Mouse (Mus musculus): ENCODE results near the gene Tdrd9. TPM values are rescaled to one million over a fixed set of nuclear protein-coding genes. Genes with fewer than 3 reads are reported as not detected.

Tdrd9 gene
- 0.21 and 0.34 TPM in 2 replicates for polyA plus RNA-seq (2014; fragmentation: Nextera tagmentation; extraction: Ambion mirVana)

DNA sequence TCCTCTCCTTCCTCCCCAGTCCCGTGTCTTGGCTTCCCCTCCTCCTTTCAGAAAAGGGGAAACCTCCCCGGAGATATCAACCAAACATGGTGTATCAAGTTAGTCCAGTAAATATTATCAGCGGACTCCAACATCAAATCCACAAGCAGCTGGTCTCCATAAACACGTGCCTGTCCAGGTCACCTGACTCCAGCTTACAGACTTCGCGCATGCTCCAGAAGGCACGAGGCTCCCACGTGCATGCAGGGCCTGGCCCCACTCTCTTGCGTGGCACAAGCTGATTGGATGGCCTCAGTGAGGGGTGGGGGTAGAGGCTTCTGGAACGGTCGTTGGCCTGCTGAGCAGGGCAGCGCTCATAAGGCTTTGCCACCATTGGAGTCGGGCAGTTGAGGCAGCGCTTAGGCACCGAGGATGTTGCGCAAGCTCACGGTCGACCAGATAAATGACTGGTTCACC is at the start of gene Tdrd9:
Gene Tdrd9 (plus strand): TSS at position 329 of the 456 bp plus-strand sequence.
- H3K36me3 ChIP-seq (ENCODE audit: control insufficient read depth, insufficient read depth, low read length) = no peaks in the 10 kb centered on the region

DNA sequence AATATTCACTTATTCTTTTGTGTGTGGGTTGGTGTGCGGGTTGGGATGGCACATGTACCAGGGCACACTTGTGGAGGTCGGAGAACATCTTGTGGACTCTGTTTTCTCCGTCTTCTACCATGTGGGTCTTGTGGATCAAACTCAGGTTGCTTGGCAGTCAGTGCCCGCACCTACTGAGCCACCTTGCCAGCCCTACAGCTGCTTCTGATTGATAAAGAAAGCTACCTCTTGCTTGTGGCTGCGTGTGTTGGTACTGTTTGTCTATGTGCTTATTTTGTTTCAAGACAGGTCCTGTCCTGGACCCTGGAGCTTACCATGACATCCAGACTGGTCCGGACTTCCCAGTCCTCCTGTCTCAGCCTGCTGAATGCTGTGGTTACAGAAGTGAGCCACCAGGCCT is 48.2 kb upstream of the Tdrd9 start:
- H3K27ac ChIP-seq (replicated peaks; ENCODE audit: low read depth, low read length) = no peak overlapping the region
- no peak overlapping the region for H3K9ac ChIP-seq (ENCODE audit: low read depth, low read length)
- H3K9me3 ChIP-seq (ENCODE audit: control insufficient read depth, low read length) = no peaks in the 10 kb centered on the region
- no peaks in the 10 kb centered on the region for H3K27me3 ChIP-seq (replicated peaks; ENCODE audit: control insufficient read depth, insufficient read depth, low read length)
- no peak overlapping the region for H3K4me3 ChIP-seq (ENCODE audit: low read depth, low read length)
- H3K4me1 ChIP-seq (ENCODE audit: control insufficient read depth, insufficient read depth, low read length) = peaks cover 9% of the 10 kb centered on the region
- no peak for DNase-seq (ENCODE audit: low spot score)
- WGBS = 87% methylated on average over 6 of the region's 6 CpGs
- no peak overlapping the region for H3K4me2 ChIP-seq (ENCODE audit: low read depth, low read length)
- no peaks in the 10 kb centered on the region for H3K36me3 ChIP-seq (ENCODE audit: control insufficient read depth, insufficient read depth, low read length)
- ATAC-seq (ENCODE audit: low read depth) = no peak

More for the DNA sequence above, at the start of gene Tdrd9:
- ATAC-seq (ENCODE audit: low read depth) (no peak), DNase-seq (ENCODE audit: low spot score) (no peak)
- Histone ChIP-seq H3K9ac (ENCODE audit: low read depth, low read length) (no peak within 1 kb of the TSS), H3K4me1 (ENCODE audit: control insufficient read depth, insufficient read depth, low read length) (peaks cover under 1% of the 10 kb centered on the region; the same call in 1 of the 2 replicates), H3K4me3 (ENCODE audit: low read depth, low read length) (no peak within 1 kb of the TSS), H3K27ac (replicated peaks; ENCODE audit: low read depth, low read length) (no peak within 1 kb of the TSS), H3K9me3 (ENCODE audit: control insufficient read depth, low read length) (no peaks in the 10 kb centered on the region), H3K4me2 (ENCODE audit: low read depth, low read length) (no peak within 1 kb of the TSS), H3K27me3 (replicated peaks; ENCODE audit: control insufficient read depth, insufficient read depth, low read length) (no peaks in the 10 kb centered on the region)
- 85% methylated on average over 18 of the region's 18 CpGs for WGBS

DNA sequence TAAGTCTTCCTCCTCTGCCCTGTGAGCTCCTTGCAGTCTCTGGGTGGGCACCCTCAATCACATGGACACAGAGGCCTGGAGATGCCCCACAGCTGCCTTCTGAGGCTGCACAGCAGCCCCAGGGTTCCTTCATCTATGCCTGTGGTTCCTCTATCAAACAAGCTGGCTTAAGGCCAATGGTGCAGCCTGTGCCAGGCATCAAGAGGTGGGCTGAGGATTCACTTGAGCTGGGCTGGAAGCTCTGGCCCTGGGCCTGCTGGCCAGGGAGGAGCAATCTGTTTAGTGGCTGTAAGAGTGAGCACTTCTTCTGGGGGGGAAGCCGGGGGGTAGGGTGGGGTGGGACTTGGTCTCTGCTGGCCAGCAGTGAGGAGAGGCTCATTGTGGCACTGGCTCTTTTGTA is 44.0 kb upstream of the Tdrd9 start:
- 71% methylated on average over 1 of the region's 1 CpGs for WGBS
- peak; percentile 51 for DNase-seq (ENCODE audit: low spot score)
- H3K36me3 ChIP-seq (ENCODE audit: control insufficient read depth, insufficient read depth, low read length) = no peaks in the 10 kb centered on the region
- H3K4me2 ChIP-seq (ENCODE audit: low read depth, low read length) = no peak overlapping the region
- no peak for ATAC-seq (ENCODE audit: low read depth)
- no peak overlapping the region for H3K9ac ChIP-seq (ENCODE audit: low read depth, low read length)
- H3K27me3 ChIP-seq (replicated peaks; ENCODE audit: control insufficient read depth, insufficient read depth, low read length) = no peaks in the 10 kb centered on the region
- H3K27ac ChIP-seq (replicated peaks; ENCODE audit: low read depth, low read length) = no peak overlapping the region
- H3K4me1 ChIP-seq (ENCODE audit: control insufficient read depth, insufficient read depth, low read length) = peaks cover 9% of the 10 kb centered on the region
- no peaks in the 10 kb centered on the region for H3K9me3 ChIP-seq (ENCODE audit: control insufficient read depth, low read length)
- H3K4me3 ChIP-seq (ENCODE audit: low read depth, low read length) = no peak overlapping the region

DNA sequence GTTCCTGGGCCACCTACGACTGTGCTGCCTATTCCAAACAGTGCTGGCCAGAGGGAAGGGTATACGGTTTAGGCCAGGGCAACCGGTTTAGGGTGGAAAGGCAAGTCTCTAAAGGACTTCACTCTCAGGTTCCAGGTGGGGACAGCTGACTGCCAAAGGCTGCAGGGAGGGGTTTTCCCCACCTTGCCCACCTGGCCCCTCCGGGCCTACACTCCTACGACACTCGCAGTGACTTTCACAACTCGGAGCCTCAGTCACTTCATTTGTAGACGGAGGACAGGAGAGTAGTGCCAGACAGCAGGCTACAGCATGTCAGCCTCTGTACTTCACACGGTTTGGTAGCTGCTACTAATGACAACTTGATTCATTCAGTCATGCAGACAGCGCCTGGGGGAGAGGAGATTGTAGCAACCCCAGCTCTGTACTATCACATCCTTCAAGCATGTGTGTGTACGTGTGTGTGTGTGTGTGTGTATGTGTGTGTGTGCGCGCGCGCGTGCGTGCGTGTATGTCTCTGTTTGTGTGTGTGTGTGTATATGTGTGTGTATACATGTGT is 42.9 kb upstream of the Tdrd9 start:
- Histone ChIP-seq H3K9me3 (ENCODE audit: control insufficient read depth, low read length) (no peaks in the 10 kb centered on the region), H3K27me3 (replicated peaks; ENCODE audit: control insufficient read depth, insufficient read depth, low read length) (no peaks in the 10 kb centered on the region), H3K4me1 (ENCODE audit: control insufficient read depth, insufficient read depth, low read length) (peaks cover 18% of the 10 kb centered on the region), H3K9ac (ENCODE audit: low read depth, low read length) (no peak overlapping the region), H3K4me3 (ENCODE audit: low read depth, low read length) (no peak overlapping the region), H3K36me3 (ENCODE audit: control insufficient read depth, insufficient read depth, low read length) (no peaks in the 10 kb centered on the region), H3K27ac (replicated peaks; ENCODE audit: low read depth, low read length) (no peak overlapping the region), H3K4me2 (ENCODE audit: low read depth, low read length) (no peak overlapping the region)
- WGBS = 74% methylated on average over 18 of the region's 18 CpGs
- DNase-seq (ENCODE audit: low spot score) = peak; percentile 78
- peak; percentile 68; the same call in 1 of the 2 replicates for ATAC-seq (ENCODE audit: low read depth)

DNA sequence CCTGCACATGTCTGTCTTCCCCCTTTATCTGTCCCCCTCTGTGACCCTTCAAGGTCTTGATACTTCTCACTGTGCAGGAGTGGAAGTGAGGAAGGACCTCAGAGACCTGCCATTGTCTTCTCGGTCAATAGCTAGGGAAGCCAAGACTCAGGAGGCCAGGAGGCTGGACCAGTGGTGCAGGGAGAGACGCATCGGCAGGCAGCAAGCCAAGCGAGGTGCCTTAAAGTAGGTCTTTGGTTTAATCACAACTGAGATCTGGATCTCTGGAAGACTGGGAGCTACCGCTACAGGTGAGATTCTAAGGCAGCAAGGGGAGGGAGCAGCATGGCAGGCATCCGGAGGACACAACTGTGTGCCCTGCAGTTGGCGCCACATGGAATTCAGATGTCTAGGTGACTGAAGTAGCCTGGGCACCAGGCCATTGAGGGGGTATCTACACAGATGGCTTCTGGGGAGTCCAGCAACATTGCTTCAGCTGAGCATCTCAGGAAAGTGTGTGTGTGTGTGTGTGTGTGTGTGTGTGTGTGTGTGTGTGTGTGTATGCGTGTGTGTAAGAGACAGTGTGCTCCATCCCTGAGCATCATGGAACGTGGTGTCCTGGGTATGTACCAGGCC is 39.8 kb upstream of the Tdrd9 start:
- 83% methylated on average over 8 of the region's 9 CpGs for WGBS
- Histone ChIP-seq H3K36me3 (ENCODE audit: control insufficient read depth, insufficient read depth, low read length) (no peaks in the 10 kb centered on the region), H3K4me3 (ENCODE audit: low read depth, low read length) (no peak overlapping the region), H3K27ac (replicated peaks; ENCODE audit: low read depth, low read length) (no peak overlapping the region), H3K4me1 (ENCODE audit: control insufficient read depth, insufficient read depth, low read length) (peaks cover 23% of the 10 kb centered on the region), H3K9ac (ENCODE audit: low read depth, low read length) (no peak overlapping the region), H3K4me2 (ENCODE audit: low read depth, low read length) (no peak overlapping the region), H3K9me3 (ENCODE audit: control insufficient read depth, low read length) (no peaks in the 10 kb centered on the region), H3K27me3 (replicated peaks; ENCODE audit: control insufficient read depth, insufficient read depth, low read length) (no peaks in the 10 kb centered on the region)
- DNase-seq (ENCODE audit: low spot score) (no peak), ATAC-seq (ENCODE audit: low read depth) (no peak)

DNA sequence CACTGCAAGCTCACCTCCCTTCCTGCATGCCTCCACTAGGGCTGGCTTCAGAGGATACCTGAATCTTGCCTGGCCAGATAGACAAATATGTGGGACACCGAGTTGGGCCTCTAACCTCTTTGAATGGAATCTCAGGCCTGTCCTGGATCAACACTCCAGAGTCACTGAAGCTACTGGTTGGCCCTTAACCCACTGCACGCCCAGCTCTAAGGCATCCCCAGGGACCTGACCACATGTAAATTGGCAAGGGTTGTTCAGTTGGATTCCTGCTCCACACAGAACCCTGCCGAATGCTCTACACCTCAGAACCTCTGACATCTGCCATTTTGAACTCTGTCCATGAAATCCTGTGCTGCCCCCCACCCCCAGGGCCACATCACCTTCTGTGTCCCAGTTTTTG is 38.8 kb upstream of the Tdrd9 start:
- ATAC-seq (ENCODE audit: low read depth) = no peak
- no peaks in the 10 kb centered on the region for H3K27me3 ChIP-seq (replicated peaks; ENCODE audit: control insufficient read depth, insufficient read depth, low read length)
- 59% methylated on average over 3 of the region's 3 CpGs for WGBS
- DNase-seq (ENCODE audit: low spot score) = no peak
- no peak overlapping the region for H3K4me2 ChIP-seq (ENCODE audit: low read depth, low read length)
- H3K4me1 ChIP-seq (ENCODE audit: control insufficient read depth, insufficient read depth, low read length) = peaks cover 25% of the 10 kb centered on the region
- H3K36me3 ChIP-seq (ENCODE audit: control insufficient read depth, insufficient read depth, low read length) = no peaks in the 10 kb centered on the region
- H3K9ac ChIP-seq (ENCODE audit: low read depth, low read length) = no peak overlapping the region
- H3K27ac ChIP-seq (replicated peaks; ENCODE audit: low read depth, low read length) = no peak overlapping the region
- H3K4me3 ChIP-seq (ENCODE audit: low read depth, low read length) = no peak overlapping the region
- H3K9me3 ChIP-seq (ENCODE audit: control insufficient read depth, low read length) = no peaks in the 10 kb centered on the region

DNA sequence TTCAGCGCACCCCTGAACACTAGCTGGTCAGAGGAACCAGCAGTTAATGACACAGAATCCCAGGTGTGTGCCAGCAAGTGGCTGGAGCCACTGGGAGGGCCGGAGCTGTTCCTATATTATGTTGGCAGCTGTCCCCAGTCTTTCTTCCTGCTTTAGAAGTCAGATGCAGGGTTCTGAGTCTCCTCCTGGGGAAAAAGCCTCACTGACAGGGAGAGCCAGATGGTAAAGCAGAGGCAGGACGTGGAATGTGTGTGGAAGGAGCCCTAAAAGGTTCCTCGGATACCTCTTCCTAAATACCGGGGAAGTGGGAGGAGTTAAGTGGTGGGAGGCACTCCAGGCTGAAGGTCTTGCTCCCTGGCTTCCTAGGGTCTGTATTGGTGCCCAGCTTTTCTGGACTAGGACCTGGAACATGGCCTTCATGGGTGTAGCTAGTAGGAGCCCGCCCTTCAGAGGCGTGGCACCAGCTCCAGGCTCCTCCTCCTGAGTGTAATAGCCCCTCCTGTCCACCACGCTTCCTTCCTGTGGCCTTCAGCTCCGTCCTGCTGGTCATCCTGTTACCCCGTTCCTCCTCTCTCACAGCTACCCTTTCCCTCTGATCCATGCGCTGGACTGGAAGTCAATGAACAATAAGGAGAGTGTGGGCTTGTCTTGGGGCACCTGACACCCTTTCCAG is 38.2 kb upstream of the Tdrd9 start:
- H3K27ac ChIP-seq (replicated peaks; ENCODE audit: low read depth, low read length) = no peak overlapping the region; the same call in 1 of the 2 replicates
- no peaks in the 10 kb centered on the region for H3K27me3 ChIP-seq (replicated peaks; ENCODE audit: control insufficient read depth, insufficient read depth, low read length)
- no peak overlapping the region for H3K4me2 ChIP-seq (ENCODE audit: low read depth, low read length)
- DNase-seq (ENCODE audit: low spot score) (no peak), ATAC-seq (ENCODE audit: low read depth) (no peak)
- peaks cover 31% of the 10 kb centered on the region for H3K4me1 ChIP-seq (ENCODE audit: control insufficient read depth, insufficient read depth, low read length)
- H3K36me3 ChIP-seq (ENCODE audit: control insufficient read depth, insufficient read depth, low read length) = no peaks in the 10 kb centered on the region
- H3K9ac ChIP-seq (ENCODE audit: low read depth, low read length) = no peak overlapping the region
- WGBS = 52% methylated on average over 10 of the region's 11 CpGs
- H3K9me3 ChIP-seq (ENCODE audit: control insufficient read depth, low read length) = no peaks in the 10 kb centered on the region
- no peak overlapping the region for H3K4me3 ChIP-seq (ENCODE audit: low read depth, low read length)

DNA sequence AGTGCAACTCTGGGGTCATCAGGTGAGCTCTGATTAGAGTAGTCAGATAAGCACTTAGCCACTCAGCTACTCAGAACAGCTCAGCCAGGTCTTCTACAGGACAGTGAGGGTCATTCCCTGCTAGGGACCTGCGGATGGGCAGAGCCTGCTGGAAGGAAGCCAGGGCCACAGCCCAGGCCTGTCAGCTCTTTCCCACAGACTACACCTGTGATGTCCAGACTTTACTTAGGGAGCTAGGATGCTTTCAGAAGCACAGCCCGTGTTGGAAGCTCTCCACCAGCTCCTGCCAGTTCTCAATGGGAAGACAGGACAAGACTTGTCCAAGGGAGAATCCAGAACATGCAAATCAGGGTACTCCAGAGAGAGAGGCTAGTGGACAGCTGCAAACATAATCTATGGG is 37.4 kb upstream of the Tdrd9 start:
- Histone ChIP-seq H3K27ac (replicated peaks; ENCODE audit: low read depth, low read length) (no peak overlapping the region), H3K36me3 (ENCODE audit: control insufficient read depth, insufficient read depth, low read length) (no peaks in the 10 kb centered on the region), H3K4me2 (ENCODE audit: low read depth, low read length) (no peak overlapping the region), H3K4me3 (ENCODE audit: low read depth, low read length) (no peak overlapping the region), H3K9me3 (ENCODE audit: control insufficient read depth, low read length) (no peaks in the 10 kb centered on the region), H3K4me1 (ENCODE audit: control insufficient read depth, insufficient read depth, low read length) (peaks cover 39% of the 10 kb centered on the region), H3K9ac (ENCODE audit: low read depth, low read length) (no peak overlapping the region), H3K27me3 (replicated peaks; ENCODE audit: control insufficient read depth, insufficient read depth, low read length) (no peaks in the 10 kb centered on the region)
- 66% methylated on average over 2 of the region's 2 CpGs for WGBS
- DNase-seq (ENCODE audit: low spot score) = no peak
- no peak for ATAC-seq (ENCODE audit: low read depth)

Data from embryonic facial prominence, embryonic 14.5 days (tissue).